7 mouse cellular contexts compared by ENCODE assay signal in genomic region chr10:44530067-44530360, GRCm38 (mm10). TPM values are rescaled to one million over a fixed set of nuclear protein-coding genes. Genes with fewer than 3 reads are reported as not detected.
DNase-seq lines count a peak whose midpoint lies in the region; ATAC-seq lines count a peak whose summit lies in the region.

No protein-coding gene starts in this region.

- WGBS in forebrain, embryonic 15.5 days, result under 1% methylated on average over 5 of the region's 5 CpGs
- WGBS in liver, embryonic 12.5 days (ENCODE audit: insufficient replicate concordance), result 9% methylated on average over 5 of the region's 5 CpGs

- no peak for ATAC-seq in megakaryocyte, adult 5-6 weeks (ENCODE audit: poor library complexity, severe bottlenecking)
- ATAC-seq in forebrain, embryonic 15.5 days (replicated peaks), result no peak
- no peak for ATAC-seq in liver, embryonic 12.5 days

- H3K27ac ChIP-seq in forebrain, embryonic 15.5 days (replicated peaks), result no peak overlapping the region
- H3K27ac ChIP-seq in liver, embryonic 12.5 days, result no peak overlapping the region

- no peaks in the 10 kb centered on the region for H3K36me3 ChIP-seq in megakaryocyte, embryonic 14.5 days (replicated peaks; ENCODE audit: low read length)
- H3K36me3 ChIP-seq in forebrain, embryonic 15.5 days, result no peaks in the 10 kb centered on the region
- H3K36me3 ChIP-seq in liver, embryonic 12.5 days, result no peaks in the 10 kb centered on the region

- DNase-seq in adrenal gland, postnatal 25 days, result no peak
- no peak for DNase-seq in retina, postnatal 1 day
- DNase-seq in thymus, postnatal 4 days, result no peak

- H3K4me3 ChIP-seq in megakaryocyte, embryonic 14.5 days (replicated peaks), result peak overlapping the region; percentile 96
- peak overlapping the region; percentile 55 for H3K4me3 ChIP-seq in forebrain, embryonic 15.5 days
- H3K4me3 ChIP-seq in liver, embryonic 12.5 days, result peak overlapping the region; percentile 68

- peak overlapping the region; percentile 95 for H3K4me2 ChIP-seq in forebrain, embryonic 15.5 days (replicated peaks)
- peak overlapping the region; percentile 96 for H3K4me2 ChIP-seq in liver, embryonic 12.5 days

- no peaks in the 10 kb centered on the region for H3K9me3 ChIP-seq in megakaryocyte, embryonic 14.5 days
- H3K9me3 ChIP-seq in forebrain, embryonic 15.5 days, result no peaks in the 10 kb centered on the region
- no peaks in the 10 kb centered on the region for H3K9me3 ChIP-seq in liver, embryonic 12.5 days (replicated peaks)

- H3K27me3 ChIP-seq in megakaryocyte, embryonic 14.5 days (replicated peaks), result peaks cover 37% of the 10 kb centered on the region
- H3K27me3 ChIP-seq in forebrain, embryonic 15.5 days, result peaks cover 68% of the 10 kb centered on the region
- peaks cover 40% of the 10 kb centered on the region for H3K27me3 ChIP-seq in liver, embryonic 12.5 days (replicated peaks)

- peaks cover 37% of the 10 kb centered on the region for H3K4me1 ChIP-seq in megakaryocyte, embryonic 14.5 days
- H3K4me1 ChIP-seq in forebrain, embryonic 15.5 days, result peaks cover 20% of the 10 kb centered on the region
- H3K4me1 ChIP-seq in liver, embryonic 12.5 days, result peaks cover 36% of the 10 kb centered on the region

- no peak overlapping the region for H3K9ac ChIP-seq in forebrain, embryonic 15.5 days (replicated peaks)
- H3K9ac ChIP-seq in liver, embryonic 12.5 days, result peak overlapping the region; percentile 72

RNA-seq across cellular contexts. Expression of gene Prdm1, which starts 1.7 kb away (rescaled TPM):
- 0.66 and 0.81 TPM in 2 replicates for polyA plus RNA-seq in megakaryocyte, embryonic 14.5 days (2012; ENCODE audit: insufficient read depth, low replicate concordance)
- total RNA-seq in megakaryocyte, adult 5-6 weeks (2015), result 1.9 and 2.2 TPM in 2 replicates
- total RNA-seq in megakaryocyte, adult 5-6 weeks (2017), result 1.1 and 2.0 TPM in 2 replicates
- 0.45 and 0.47 TPM in 2 replicates for polyA plus RNA-seq in forebrain, embryonic 15.5 days (2015; fragmentation: Nextera tagmentation; extraction: Ambion mirVana)
- polyA plus RNA-seq in liver, embryonic 12.5 days (2016; fragmentation: Nextera tagmentation; extraction: Ambion mirVana), result 0.26 and 0.41 TPM in 2 replicates
- total RNA-seq in adrenal gland, postnatal 25 days (2021), result 1.1 and 3.0 TPM in 2 replicates
